Mouse (Mus musculus) heart, postnatal 0 days (tissue): Measurements from ENCODE around the gene Smg7.

Source experiments
- CTCF ChIP-seq: IDR thresholded peaks from 2 replicates; pipeline ENCODE4 v1.5.1; 2016; ENCODE audit warnings: antibody characterized with exemption, control low read depth, low read depth
- EP300 ChIP-seq: IDR thresholded peaks from 2 replicates; pipeline ENCODE4 v1.6.1; 2016; ENCODE audit warnings: antibody characterized with exemption, low read depth

DNA sequence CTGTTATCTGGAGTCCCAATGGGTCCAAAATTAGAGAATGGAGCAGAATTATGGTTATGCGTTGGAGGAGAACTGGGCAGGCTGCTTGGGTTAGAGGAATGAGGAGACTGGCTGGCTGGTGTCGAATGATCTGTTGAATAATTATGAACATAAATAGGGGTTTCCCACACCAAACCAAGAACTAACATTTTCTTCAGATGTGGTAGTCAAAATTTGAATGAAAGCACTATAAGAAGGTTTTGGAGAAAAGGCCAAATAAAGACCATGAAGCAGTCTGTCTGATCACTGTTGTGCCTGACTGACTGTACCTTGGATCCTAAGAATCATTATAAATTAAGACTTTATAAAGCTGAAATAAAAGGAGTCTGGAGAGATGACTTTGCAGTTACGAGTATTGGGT lies 62.1 kb downstream of the Smg7 start:
- TF ChIP-seq CTCF: no peak
- TF ChIP-seq EP300: no peak
